Mouse (Mus musculus) CD4-positive helper T cell, adult 2 months (primary cell): Measurements from ENCODE around the gene Ccdc63.
"Not testable (repeated sequence)": the region's sequence is repeated elsewhere in the genome, so short reads cannot be mapped to it uniquely, and the experiment has no call there.

Experiments used
- DNase-seq: peaks from one replicate; pipeline ENCODE4 v3.0.0-alpha.2; 2012; ENCODE audit warnings: low read depth, missing footprints, low spot score

Gene Ccdc63

DNA sequence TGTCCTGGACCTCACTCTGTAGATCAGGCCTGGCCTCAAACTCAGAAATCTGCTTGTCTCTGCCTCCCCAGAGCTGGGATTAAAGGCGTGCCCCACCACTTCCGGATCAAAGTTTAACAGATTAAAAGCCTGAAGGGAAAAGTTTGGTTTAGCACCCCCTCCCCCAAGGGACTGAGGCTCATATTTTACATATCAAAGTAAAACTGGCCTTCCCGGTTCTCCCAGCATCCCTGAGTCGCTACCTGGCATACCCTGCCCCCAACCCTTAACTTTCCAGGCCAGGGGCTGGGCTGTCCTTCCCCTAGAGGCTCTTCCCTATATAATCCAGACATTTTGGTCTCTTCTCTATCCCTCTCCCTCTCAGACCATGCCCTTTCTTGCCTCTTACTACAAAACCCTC is 8.6 kb upstream of the Ccdc63 start:
- no peak for DNase-seq

GRCm38 (mm10) chr5:122148107-122148506 is 7.5 kb upstream of the Ccdc63 start:
- no peak for DNase-seq

DNA sequence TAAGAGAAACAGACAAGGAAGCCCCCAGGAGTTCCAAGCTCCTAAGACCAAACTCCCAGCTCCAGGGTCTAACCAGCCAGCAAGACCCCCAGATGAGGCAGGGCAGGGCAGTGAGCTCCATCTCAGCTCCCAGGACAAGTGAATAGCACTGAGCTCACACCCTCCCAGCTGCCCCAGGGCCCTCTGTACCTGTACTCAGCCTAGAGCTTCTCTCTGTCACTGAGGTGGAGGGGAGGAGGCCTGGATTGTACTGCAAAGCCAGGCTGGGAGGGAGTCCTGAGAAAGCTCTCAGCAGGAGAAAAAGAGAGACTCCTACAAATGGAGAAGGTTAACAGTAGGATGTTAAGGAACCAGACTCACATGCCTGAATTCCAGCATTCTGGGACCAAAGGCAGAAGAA is 6.0 kb upstream of the Ccdc63 start:
- no peak for DNase-seq

GRCm38 (mm10) chr5:122146056-122146580 is 5.5 kb upstream of the Ccdc63 start:
- peak; percentile 57 for DNase-seq

- peak; percentile 96 for DNase-seq
These were observed 4.9 kb upstream of the Ccdc63 start for GRCm38 (mm10) chr5:122145381-122146055.

DNA sequence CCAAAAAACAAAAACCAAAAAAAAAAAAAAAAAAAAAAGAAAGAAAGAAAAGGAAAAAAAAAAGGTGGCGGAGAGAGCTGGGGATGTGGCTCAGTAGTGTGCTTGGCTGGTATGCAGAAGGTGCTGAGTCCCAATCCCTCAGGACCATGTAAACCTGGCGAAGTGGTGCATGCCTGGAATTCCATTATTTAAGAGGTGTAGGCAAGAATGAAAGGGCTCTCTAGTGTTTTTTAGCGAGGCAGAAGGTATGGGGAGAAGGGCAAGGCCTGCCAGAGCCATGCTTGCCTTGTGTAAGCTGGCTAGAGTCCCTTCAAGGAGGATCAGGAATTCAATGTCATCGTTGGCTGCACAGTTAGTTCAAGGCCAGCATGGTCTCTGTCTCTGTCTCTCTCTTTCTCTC is 4.2 kb upstream of the Ccdc63 start:
- no peak for DNase-seq

DNA sequence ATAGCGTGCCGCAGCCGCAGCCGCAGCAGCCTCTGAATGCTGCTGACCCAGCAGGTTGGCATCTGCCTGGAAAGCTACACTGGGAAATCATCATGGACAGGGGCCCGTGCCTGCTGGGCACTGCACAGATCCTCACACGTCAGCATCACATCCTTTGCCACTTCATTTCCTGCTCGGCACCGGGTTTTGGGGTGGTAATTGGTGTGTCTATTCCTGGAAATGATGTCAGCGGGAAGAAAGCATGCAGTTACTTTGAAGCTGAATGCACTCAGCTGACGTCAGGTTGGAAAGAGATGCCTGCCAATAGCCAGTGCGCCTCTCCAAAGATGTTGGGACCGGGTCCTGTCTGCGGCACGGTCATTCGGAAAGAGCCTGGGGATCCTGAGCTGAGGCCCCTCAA is 2.9 kb upstream of the Ccdc63 start:
- peak; percentile 89 for DNase-seq

GRCm38 (mm10) chr5:122142230-122142992 is 1.8 kb upstream of the Ccdc63 start:
- peak; percentile 82 for DNase-seq

DNA sequence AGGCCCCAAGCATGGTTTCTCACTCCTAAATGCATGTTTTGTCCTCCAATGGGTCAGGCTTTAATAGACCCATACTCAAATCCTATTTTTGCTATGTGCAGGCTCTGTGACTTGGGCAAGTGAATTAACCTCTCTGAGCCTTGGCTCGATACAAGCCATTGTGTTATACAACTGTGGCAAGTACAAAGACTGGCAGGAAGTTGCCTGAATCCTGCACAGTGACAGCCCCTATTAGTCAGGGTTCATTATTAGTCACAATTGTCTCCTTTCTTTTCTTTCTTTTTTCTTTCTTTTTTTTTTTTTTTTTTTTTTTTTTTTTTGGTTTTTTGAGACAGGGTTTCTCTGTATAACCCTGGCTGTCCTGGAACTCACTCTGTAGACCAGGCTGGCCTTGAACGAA is 852 bp downstream of the Ccdc63 start:
- DNase-seq: not testable (repeated sequence)

GRCm38 (mm10) chr5:122138856-122139255 is 1.8 kb downstream of the Ccdc63 start:
- DNase-seq: no peak

- no peak for DNase-seq
These were observed 3.9 kb downstream of the Ccdc63 start for GRCm38 (mm10) chr5:122136508-122137408.

DNA sequence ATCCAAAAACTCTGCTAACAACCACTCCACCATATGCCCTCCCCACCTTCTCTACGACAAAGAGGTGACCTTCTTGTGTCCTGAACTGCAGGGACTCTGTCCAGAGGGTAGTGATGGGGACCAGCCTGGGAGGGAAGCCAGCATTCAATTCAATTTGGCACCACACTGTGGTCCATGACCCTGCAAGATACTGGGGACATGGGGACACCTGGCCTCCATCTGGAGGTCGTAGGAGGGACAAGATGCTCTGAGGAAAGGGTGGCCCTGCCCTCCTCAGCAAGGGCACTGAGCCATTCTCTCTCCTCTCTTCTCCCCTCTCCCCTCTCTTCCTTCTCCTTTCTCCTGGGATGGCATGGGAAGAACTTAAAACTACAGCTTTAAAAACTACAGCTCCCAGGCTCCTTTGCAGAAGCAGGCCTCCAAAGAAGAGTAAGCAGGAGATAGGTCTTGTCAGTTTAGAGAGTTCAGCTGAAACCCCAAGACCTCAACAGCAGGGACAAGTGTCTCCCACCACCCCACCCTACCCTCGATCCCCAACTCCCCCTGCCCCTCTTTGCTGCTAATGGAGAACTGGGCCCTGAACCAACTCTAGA is 5.2 kb downstream of the Ccdc63 start:
- DNase-seq: no peak

- DNase-seq: no peak
These were observed 6.0 kb downstream of the Ccdc63 start for GRCm38 (mm10) chr5:122134395-122135289.

DNA sequence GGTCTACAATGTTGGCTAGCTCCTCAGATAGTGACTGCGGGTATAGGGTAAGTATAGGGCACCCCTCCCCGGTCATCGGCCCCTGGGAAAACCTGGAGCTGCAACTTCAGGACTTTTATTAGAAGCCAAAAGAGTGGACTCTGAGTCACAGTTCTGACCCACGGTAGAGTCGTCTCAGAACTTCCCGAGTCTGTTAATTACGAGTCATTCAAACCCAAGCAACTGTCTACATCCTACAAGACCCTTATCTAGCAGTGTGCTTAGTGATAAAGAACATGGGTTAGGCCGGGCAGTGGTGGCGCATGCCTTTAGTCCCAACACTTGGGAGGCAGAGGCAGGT is 7.6 kb downstream of the Ccdc63 start:
- no peak for DNase-seq

- no peak for DNase-seq
These were observed 8.2 kb downstream of the Ccdc63 start for GRCm38 (mm10) chr5:122132167-122133049.

DNA sequence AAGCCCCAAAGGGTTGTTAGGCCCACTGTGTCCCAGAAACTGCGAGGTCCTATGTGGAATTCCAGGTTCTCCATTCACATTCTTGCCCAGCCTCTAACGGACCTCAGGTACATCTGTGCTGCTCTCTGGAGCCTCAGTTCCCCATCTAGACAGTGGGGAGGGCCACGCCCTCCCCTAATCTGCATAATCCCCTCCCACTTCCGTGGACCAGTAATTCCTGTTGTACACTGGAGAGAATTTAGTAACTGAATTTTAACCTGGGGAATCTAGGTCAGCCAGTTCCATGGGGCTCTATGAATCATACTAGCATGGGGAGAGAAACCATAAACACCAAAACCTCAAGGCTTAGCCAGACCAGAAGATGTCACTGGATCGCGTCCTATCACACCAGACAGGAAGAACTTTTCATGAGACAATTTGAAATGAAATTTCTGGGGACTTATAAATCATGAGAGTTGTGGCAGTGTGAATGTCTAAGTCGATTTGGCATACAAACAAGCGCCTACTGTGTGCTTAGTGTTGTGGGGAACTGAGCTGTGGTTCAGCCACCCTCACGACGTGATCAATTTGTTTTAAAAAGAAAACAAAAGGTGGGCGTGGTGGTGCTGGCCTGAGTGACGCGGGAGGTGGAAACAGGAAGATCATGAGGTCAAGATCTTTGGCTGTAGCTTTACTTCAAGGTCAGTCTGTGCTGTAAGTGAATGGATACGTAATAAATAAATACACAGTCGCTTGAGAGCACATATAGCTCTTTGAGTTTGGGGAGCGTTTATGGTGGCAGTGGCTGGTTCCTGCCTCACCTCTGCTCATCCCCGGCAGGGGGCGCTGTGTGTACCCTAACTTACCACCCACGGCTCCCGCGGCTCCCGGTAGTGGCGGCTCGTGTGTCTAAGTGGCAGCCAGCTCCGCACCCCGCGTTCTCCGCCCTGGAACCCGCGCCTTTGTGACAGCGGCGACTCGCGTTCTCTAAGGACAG is 9.3 kb downstream of the Ccdc63 start:
- DNase-seq: peak; percentile 90

- no peak for DNase-seq
These were observed 10.2 kb downstream of the Ccdc63 start for GRCm38 (mm10) chr5:122130341-122130998.
